Mouse (Mus musculus) hindbrain, embryonic 14.5 days (tissue): ENCODE results near the gene Elp1. TPM values are rescaled to one million over a fixed set of nuclear protein-coding genes. Genes with fewer than 3 reads are reported as not detected.

Experiments
- ATAC-seq: fragments of 200-750 bp; cut with Nextera tagmentation; 2 replicates; pipeline ENCODE4 v1.8.0; 2017; ENCODE audit warnings: moderate number of reproducible peaks, mild to moderate bottlenecking, moderate TSS enrichment, moderate library complexity; ENCODE audit not compliant: low FRiP score
- DNase-seq: peaks from one replicate; pipeline ENCODE4 v3.0.0-alpha.2; 2015; ENCODE audit warnings: low spot score
- H3K27ac ChIP-seq: fragments of 300-500 bp; sonication (generic); 2 replicates; pipeline ENCODE4 v1.5.1; 2014; ENCODE audit warnings: mild to moderate bottlenecking, moderate library complexity
- H3K27me3 ChIP-seq: fragments of 300-500 bp; sonication (generic); 2 replicates; pipeline ENCODE4 v1.6.1; 2014; ENCODE audit warnings: mild to moderate bottlenecking, low read length, mixed read lengths; ENCODE audit not compliant: control insufficient read depth, insufficient read depth
- H3K36me3 ChIP-seq: fragments of 300-500 bp; sonication (generic); replicated peaks from 2 replicates; pipeline ENCODE4 v1.6.1; 2014; ENCODE audit not compliant: control insufficient read depth, insufficient read depth
- H3K4me1 ChIP-seq: fragments of 300-500 bp; sonication (generic); replicated peaks from 2 replicates; pipeline ENCODE4 v1.6.1; 2014; ENCODE audit warnings: antibody characterized with exemption, low read length, mixed read lengths; ENCODE audit not compliant: control insufficient read depth, insufficient read depth
- H3K4me2 ChIP-seq: fragments of 300-500 bp; sonication (generic); replicated peaks from 2 replicates; pipeline ENCODE4 v1.6.1; 2014; ENCODE audit warnings: mild to moderate bottlenecking, moderate library complexity
- H3K4me3 ChIP-seq: fragments of 300-500 bp; sonication (generic); replicated peaks from 2 replicates; pipeline ENCODE4 v1.5.1; 2014; ENCODE audit warnings: mild to moderate bottlenecking, low read length
- H3K9ac ChIP-seq: fragments of 300-500 bp; sonication (generic); 2 replicates; pipeline ENCODE4 v1.6.1; 2014
- H3K9me3 ChIP-seq: fragments of 300-500 bp; sonication (generic); 2 replicates; pipeline ENCODE4 v1.6.1; 2016; ENCODE audit warnings: low read length; ENCODE audit not compliant: control insufficient read depth
- WGBS: fragments of 180-500 bp; shearing (Covaris S2); extraction: QIAGEN DNeasy Blood & Tissue Kit; methylation state at CpG from one replicate; pipeline ENCODE4 v1.1.7; 2014; 5-methylcytosine and 5-hydroxymethylcytosine counted together
- polyA plus RNA-seq: library from polyadenylated mRNA; unstranded; fragments of >200 nt; fragmentation: Nextera tagmentation; extraction: Ambion mirVana; gene quantifications from 2 replicates; pipeline ENCODE4 v1.2.1, GENCODE M21; 2014

Elp1 gene
- polyA plus RNA-seq, 1 experiment from 2014 or later = 82.5 TPM

GRCm38 (mm10) chr4:56721469-56721868, 80.7 kb downstream of the Elp1 start:
- no peak for DNase-seq
- Histone ChIP-seq H3K27me3 (no peaks in the 10 kb centered on the region), H3K9ac (no peak overlapping the region), H3K36me3 (no peaks in the 10 kb centered on the region), H3K4me1 (no peaks in the 10 kb centered on the region), H3K9me3 (no peaks in the 10 kb centered on the region), H3K27ac (no peak overlapping the region), H3K4me2 (no peak overlapping the region), H3K4me3 (no peak overlapping the region)
- no peak for ATAC-seq
- WGBS = 27% methylated on average over 3 of the region's 3 CpGs

- Histone ChIP-seq H3K27ac (no peak overlapping the region), H3K9me3 (no peaks in the 10 kb centered on the region), H3K4me1 (no peaks in the 10 kb centered on the region), H3K36me3 (no peaks in the 10 kb centered on the region), H3K4me2 (no peak overlapping the region), H3K27me3 (no peaks in the 10 kb centered on the region), H3K9ac (no peak overlapping the region), H3K4me3 (no peak overlapping the region)
- DNase-seq (no peak), ATAC-seq (no peak)
- 89% methylated on average over 9 of the region's 9 CpGs for WGBS
These were observed 81.7 kb downstream of the Elp1 start for GRCm38 (mm10) chr4:56720403-56720802.

- ATAC-seq (no peak), DNase-seq (no peak)
- H3K36me3 ChIP-seq = no peaks in the 10 kb centered on the region
- 69% methylated on average over 9 of the region's 9 CpGs for WGBS
- H3K9me3 ChIP-seq = no peaks in the 10 kb centered on the region
- no peaks in the 10 kb centered on the region for H3K27me3 ChIP-seq
- no peaks in the 10 kb centered on the region for H3K4me1 ChIP-seq
- no peak overlapping the region for H3K4me3 ChIP-seq
- no peak overlapping the region for H3K4me2 ChIP-seq
- H3K9ac ChIP-seq = no peak overlapping the region
- H3K27ac ChIP-seq = no peak overlapping the region
These were observed 82.7 kb downstream of the Elp1 start for GRCm38 (mm10) chr4:56719456-56719855.

GRCm38 (mm10) chr4:56718573-56719442, 83.3 kb downstream of the Elp1 start:
- Histone ChIP-seq H3K36me3 (no peaks in the 10 kb centered on the region), H3K9me3 (no peaks in the 10 kb centered on the region), H3K4me3 (no peak overlapping the region), H3K4me1 (no peaks in the 10 kb centered on the region), H3K27ac (no peak overlapping the region), H3K4me2 (no peak overlapping the region), H3K27me3 (no peaks in the 10 kb centered on the region), H3K9ac (no peak overlapping the region)
- WGBS = 75% methylated on average over 12 of the region's 12 CpGs
- DNase-seq (no peak), ATAC-seq (no peak)

- Histone ChIP-seq H3K9ac (no peak overlapping the region), H3K27me3 (no peaks in the 10 kb centered on the region), H3K27ac (no peak overlapping the region), H3K4me2 (no peak overlapping the region), H3K36me3 (no peaks in the 10 kb centered on the region), H3K9me3 (no peaks in the 10 kb centered on the region), H3K4me3 (no peak overlapping the region), H3K4me1 (no peaks in the 10 kb centered on the region)
- ATAC-seq (no peak), DNase-seq (no peak)
- 97% methylated on average over 3 of the region's 3 CpGs for WGBS
These were observed 84.2 kb downstream of the Elp1 start for GRCm38 (mm10) chr4:56717932-56718331.

GRCm38 (mm10) chr4:56716801-56717200, 85.3 kb downstream of the Elp1 start:
- Histone ChIP-seq H3K36me3 (no peaks in the 10 kb centered on the region), H3K27me3 (no peaks in the 10 kb centered on the region), H3K4me1 (no peaks in the 10 kb centered on the region), H3K9ac (no peak overlapping the region), H3K4me2 (no peak overlapping the region), H3K4me3 (no peak overlapping the region), H3K27ac (no peak overlapping the region), H3K9me3 (no peaks in the 10 kb centered on the region)
- ATAC-seq (no peak), DNase-seq (no peak)
- WGBS = 64% methylated on average over 5 of the region's 5 CpGs

GRCm38 (mm10) chr4:56713155-56713554, 89.0 kb downstream of the Elp1 start:
- H3K36me3 ChIP-seq = no peaks in the 10 kb centered on the region
- H3K4me3 ChIP-seq = no peak overlapping the region
- H3K9ac ChIP-seq = no peak overlapping the region
- H3K27ac ChIP-seq = no peak overlapping the region
- H3K4me1 ChIP-seq = no peaks in the 10 kb centered on the region; the same call in 1 of the 2 replicates
- ATAC-seq = no peak
- WGBS = 77% methylated on average over 3 of the region's 3 CpGs
- H3K9me3 ChIP-seq = no peaks in the 10 kb centered on the region
- H3K27me3 ChIP-seq = no peaks in the 10 kb centered on the region
- DNase-seq = no peak
- no peak overlapping the region for H3K4me2 ChIP-seq

GRCm38 (mm10) chr4:56702234-56702633, 99.9 kb downstream of the Elp1 start:
- Histone ChIP-seq H3K9ac (no peak overlapping the region), H3K36me3 (no peaks in the 10 kb centered on the region), H3K9me3 (no peaks in the 10 kb centered on the region), H3K4me1 (no peaks in the 10 kb centered on the region), H3K27me3 (no peaks in the 10 kb centered on the region), H3K4me2 (no peak overlapping the region), H3K4me3 (no peak overlapping the region), H3K27ac (no peak overlapping the region)
- ATAC-seq (no peak), DNase-seq (no peak)
- 4% methylated on average over 10 of the region's 10 CpGs for WGBS
